Mouse (Mus musculus) gonadal fat pad, adult 2 months (tissue): Measurements from ENCODE around the gene Necap1. TPM values are rescaled to one million over a fixed set of nuclear protein-coding genes. Genes with fewer than 3 reads are reported as not detected.

Experiments used
- DNase-seq: peaks from one replicate; pipeline ENCODE4 v3.0.0-alpha.2; 2012; ENCODE audit warnings: low read depth
- polyA plus RNA-seq: library from polyadenylated mRNA; depleted of rRNA; stranded (reverse); fragments of >200 nt; gene quantifications from 2 replicates; pipeline ENCODE4 v1.2.3, GENCODE M21; 2012; rRNA removed

Gene Necap1
- polyA plus RNA-seq, 1 experiment, result 26.0 TPM

DNA sequence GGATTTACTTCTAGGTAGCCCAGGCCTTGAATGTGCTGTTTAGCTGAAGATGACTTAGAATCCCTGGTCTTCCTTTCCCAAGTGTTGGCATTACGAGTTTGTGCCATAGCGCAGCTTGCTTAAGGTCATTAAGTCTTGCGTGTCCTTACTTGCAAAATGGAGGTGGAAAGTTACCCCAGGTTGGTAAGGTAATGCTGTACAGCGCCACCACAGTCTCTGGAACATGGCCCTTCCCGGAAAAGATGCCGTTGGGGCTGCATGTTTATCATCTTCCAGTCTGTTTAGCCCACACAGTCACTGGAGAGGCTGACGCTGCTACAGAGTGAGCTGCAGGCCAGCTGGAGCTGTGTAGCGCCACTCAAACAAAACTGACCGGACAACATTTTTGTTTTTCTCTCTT lies 9.3 kb downstream of the Necap1 start:
- DNase-seq, result peak; percentile 64

- no peak for DNase-seq
Measured at GRCm38 (mm10) chr6:122889599-122889998, 15.3 kb downstream of the Necap1 start.

DNA sequence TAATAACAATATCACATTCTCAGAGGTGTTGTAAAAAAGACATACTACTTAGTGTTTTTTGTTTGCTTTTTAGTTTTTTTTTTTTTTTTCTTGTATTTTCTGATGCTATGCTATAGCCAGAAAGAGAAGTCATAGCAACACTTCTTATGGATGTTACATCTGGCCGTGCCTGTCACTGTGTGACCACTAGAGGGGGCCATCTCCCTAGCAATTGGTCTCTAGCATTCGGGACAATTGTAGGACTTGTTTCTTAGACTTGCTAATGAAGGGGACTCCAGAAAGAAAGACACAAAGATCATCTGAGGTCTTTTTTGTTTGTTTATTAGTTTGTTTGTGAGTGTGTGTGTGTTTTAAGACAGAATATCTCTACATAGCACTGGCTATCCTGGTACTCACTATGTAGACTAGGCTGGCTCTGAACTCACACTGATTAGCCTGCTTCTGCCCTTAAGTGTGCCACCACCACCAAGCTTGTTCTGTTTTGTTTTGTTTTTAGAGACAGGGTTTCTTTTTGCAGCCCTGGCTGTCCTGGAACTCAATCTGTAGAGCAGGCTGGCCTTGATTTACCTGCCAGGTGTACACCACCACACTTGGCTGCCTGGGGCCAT lies 18.3 kb downstream of the Necap1 start:
- no peak for DNase-seq

DNA sequence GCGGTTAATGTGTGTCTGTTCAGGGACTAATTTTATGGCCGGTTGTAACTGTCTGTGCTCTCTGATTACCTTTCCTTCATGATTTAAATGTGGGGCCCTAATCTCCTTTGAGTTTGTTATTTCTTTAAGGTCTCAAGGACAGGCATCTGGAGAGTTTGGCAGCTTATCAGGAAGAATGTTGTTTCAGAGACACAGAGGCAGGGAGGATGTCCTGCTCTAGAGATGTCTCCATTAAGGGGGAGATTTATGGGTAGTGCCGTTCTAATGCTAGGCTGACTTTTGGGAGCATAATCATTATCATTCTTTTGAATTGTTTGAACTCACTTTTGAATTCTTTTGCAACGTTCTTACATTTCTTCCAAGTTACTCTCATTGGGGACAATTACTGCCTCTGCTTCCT lies 45.6 kb downstream of the Necap1 start:
- no peak for DNase-seq

GRCm38 (mm10) chr6:122921451-122921850 lies 47.2 kb downstream of the Necap1 start, which contains the start of gene Clec4a1:
Gene Clec4a1 (plus strand): TSS chr6:122921848.
- no peak for DNase-seq

DNA sequence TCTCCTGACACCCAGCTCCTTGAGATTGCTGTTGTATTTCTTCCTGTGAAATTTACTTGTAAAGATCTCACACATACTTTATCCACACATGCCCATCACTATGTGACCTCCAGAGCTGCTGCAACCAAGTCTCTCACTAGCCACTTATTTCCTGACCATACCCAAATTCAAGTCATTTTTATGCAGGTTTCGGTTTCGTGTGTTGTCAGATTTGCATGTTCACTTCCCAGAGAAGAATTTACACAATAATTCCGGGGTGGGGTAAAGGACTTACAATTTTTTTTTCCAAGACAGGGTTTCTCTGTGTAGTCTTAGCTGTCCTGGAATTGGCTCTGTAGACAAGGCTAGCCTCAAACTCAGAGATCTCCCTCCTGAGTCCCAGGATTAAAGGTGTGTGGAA lies 60.6 kb downstream of the Necap1 start:
- no peak for DNase-seq

Other genes with a start within 250 kb of the Necap1 start
- not detected in 2 replicates for gene Dppa3, start 248.1 kb upstream of the Necap1 start, polyA plus RNA-seq
- gene Nanog, start 167.0 kb upstream of the Necap1 start, polyA plus RNA-seq, result 0.23 and 0.29 TPM in 2 replicates
- gene Slc2a3, start 72.8 kb upstream of the Necap1 start, polyA plus RNA-seq, result 23.2 and 27.8 TPM in 2 replicates
- gene Foxj2, start 54.6 kb upstream of the Necap1 start, polyA plus RNA-seq, result 10.4 and 15.8 TPM in 2 replicates
- 7.3 and 8.2 TPM in 2 replicates for gene C3ar1, start 18.3 kb upstream of the Necap1 start, polyA plus RNA-seq
- 4.8 and 5.1 TPM in 2 replicates for gene Clec4a1, start 47.4 kb downstream of the Necap1 start, polyA plus RNA-seq
- gene Clec4a3, start 78.0 kb downstream of the Necap1 start, polyA plus RNA-seq, result 2.6 and 2.7 TPM in 2 replicates
- gene Clec4a4, start 115.9 kb downstream of the Necap1 start, polyA plus RNA-seq, result not detected in 2 replicates
- gene Clec4b1, start 175.5 kb downstream of the Necap1 start, polyA plus RNA-seq, result 2.0 and 5.9 TPM in 2 replicates
- gene Clec4a2, start 232.0 kb downstream of the Necap1 start, polyA plus RNA-seq, result 6.1 and 7.1 TPM in 2 replicates